Mouse (Mus musculus): ENCODE measurements at regions not wholly inside any gene's neighbourhood (a gene's known extent, or its start where the extent isn't known, plus 50 kb on each side); places are given as distances from the start of the nearest gene placed in this dataset.
"Not testable (repeated sequence)": the region's sequence is repeated elsewhere in the genome, so short reads cannot be mapped to it uniquely, and the experiment has no call there.

- Histone ChIP-seq H3K9me3 (replicated peaks) (no peaks in the 10 kb centered on the region), H3K4me1 (no peaks in the 10 kb centered on the region), H3K27ac (replicated peaks) (no peak overlapping the region), H3K4me3 (no peak overlapping the region), H3K27me3 (ENCODE audit: low read depth, poor library complexity, severe bottlenecking) (no peaks in the 10 kb centered on the region), H3K36me3 (no peaks in the 10 kb centered on the region)
- no peak for DNase-seq (ENCODE audit: low spot score)
- WGBS = 76% methylated on average over 2 of the region's 2 CpGs
Measured at GRCm38 (mm10) chr3:11323101-11323500, 987.6 kb upstream of the Gm38303 start.

DNA sequence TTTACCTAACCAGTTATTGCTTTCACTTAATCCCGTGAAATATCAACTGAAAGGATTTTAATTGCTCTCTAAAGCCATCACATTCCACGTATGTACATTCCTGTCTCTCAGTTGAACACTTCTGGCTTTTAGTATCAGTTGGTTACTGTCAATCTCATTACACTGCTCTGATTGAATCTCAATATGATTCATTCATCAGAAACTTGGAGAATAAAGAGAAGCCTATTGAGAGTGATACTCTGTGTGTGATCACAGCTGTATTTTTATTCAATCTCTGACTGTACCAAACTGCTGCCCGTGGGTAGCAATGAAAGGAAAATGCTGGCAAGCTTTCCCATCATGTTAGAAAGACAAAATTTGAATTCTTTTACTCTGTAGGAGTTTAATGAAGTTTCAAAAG is 957.5 kb upstream of the Gm38303 start:
- no peak overlapping the region for H3K27ac ChIP-seq (replicated peaks)
- no peaks in the 10 kb centered on the region for H3K9me3 ChIP-seq (replicated peaks)
- 90% methylated on average over 3 of the region's 3 CpGs for WGBS
- no peaks in the 10 kb centered on the region for H3K36me3 ChIP-seq
- H3K4me1 ChIP-seq = no peaks in the 10 kb centered on the region
- no peak for DNase-seq (ENCODE audit: low spot score)
- H3K27me3 ChIP-seq (ENCODE audit: low read depth, poor library complexity, severe bottlenecking) = no peaks in the 10 kb centered on the region
- H3K4me3 ChIP-seq = no peak overlapping the region

- DNase-seq (ENCODE audit: low spot score) = no peak
- Histone ChIP-seq H3K4me3 (no peak overlapping the region), H3K27ac (replicated peaks) (no peak overlapping the region), H3K36me3 (no peaks in the 10 kb centered on the region), H3K4me1 (no peaks in the 10 kb centered on the region), H3K9me3 (replicated peaks) (no peaks in the 10 kb centered on the region), H3K27me3 (ENCODE audit: low read depth, poor library complexity, severe bottlenecking) (no peaks in the 10 kb centered on the region)
- 91% methylated on average over 3 of the region's 3 CpGs for WGBS
Measured at GRCm38 (mm10) chr3:11261052-11261451, 925.6 kb upstream of the Gm38303 start.

GRCm38 (mm10) chr3:11213996-11214395 is 878.5 kb upstream of the Gm38303 start:
- Histone ChIP-seq H3K36me3 (no peaks in the 10 kb centered on the region), H3K9me3 (replicated peaks) (no peaks in the 10 kb centered on the region), H3K27ac (replicated peaks) (peak overlapping the region; percentile 78; the same call in 1 of the 2 replicates), H3K4me3 (no peak overlapping the region), H3K27me3 (ENCODE audit: low read depth, poor library complexity, severe bottlenecking) (no peaks in the 10 kb centered on the region), H3K4me1 (peaks cover 25% of the 10 kb centered on the region)
- DNase-seq (ENCODE audit: low spot score) = no peak
- 90% methylated on average over 2 of the region's 2 CpGs for WGBS

DNA sequence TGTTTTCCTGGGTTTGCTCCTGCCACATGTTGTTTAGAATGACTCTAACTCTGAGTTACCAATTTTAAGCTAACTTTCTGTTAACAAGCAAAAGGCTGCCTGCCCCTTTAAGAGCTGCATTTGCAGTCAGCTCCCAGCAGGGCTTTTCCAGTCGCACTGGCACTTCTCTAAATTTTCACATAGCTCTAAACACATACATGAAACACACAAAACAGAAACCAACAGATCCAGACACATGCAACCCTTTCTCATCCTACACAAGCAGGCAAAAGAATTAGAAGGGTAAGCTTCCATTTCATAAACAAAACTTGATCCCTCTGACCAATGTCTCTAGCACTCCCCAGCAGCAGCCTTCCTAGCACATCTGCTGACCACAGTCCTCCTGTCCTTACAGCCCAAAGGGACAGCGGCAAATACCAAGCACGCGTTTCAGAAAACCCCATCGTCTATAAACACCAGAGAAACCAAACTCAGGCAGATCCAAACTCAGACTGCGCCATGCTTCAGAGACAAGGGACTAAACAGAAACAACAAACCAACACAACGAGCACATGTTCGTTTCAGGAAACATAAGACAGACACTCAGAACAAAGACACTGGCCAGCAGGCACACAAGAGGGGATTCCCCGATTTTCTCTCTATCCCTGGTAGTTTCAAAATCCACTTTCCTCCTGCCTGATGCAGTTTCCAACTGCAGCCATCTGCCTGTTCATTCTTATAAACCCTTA is 877.6 kb upstream of the Gm38303 start:
- H3K27me3 ChIP-seq (ENCODE audit: low read depth, poor library complexity, severe bottlenecking); H3K36me3 ChIP-seq; H3K4me3 ChIP-seq; H3K9me3 ChIP-seq (replicated peaks): not testable (repeated sequence)
- WGBS = 42% methylated on average over 9 of the region's 9 CpGs
- peaks cover 25% of the 10 kb centered on the region for H3K4me1 ChIP-seq
- DNase-seq (ENCODE audit: low spot score) = peak; percentile 50
- peak overlapping the region; percentile 78 for H3K27ac ChIP-seq (replicated peaks)

GRCm38 (mm10) chr3:11212290-11212912 is 876.9 kb upstream of the Gm38303 start:
- 33% methylated on average over 4 of the region's 4 CpGs for WGBS
- Histone ChIP-seq H3K27ac (replicated peaks) (peak overlapping the region; percentile 78), H3K4me1 (peaks cover 25% of the 10 kb centered on the region)
- DNase-seq (ENCODE audit: low spot score) = peak; percentile 18
- H3K9me3 ChIP-seq (replicated peaks); H3K27me3 ChIP-seq (ENCODE audit: low read depth, poor library complexity, severe bottlenecking); H3K36me3 ChIP-seq; H3K4me3 ChIP-seq: not testable (repeated sequence)

GRCm38 (mm10) chr3:11210920-11211811 is 875.7 kb upstream of the Gm38303 start:
- H3K27me3 ChIP-seq (ENCODE audit: low read depth, poor library complexity, severe bottlenecking) = not testable (repeated sequence)
- 59% methylated on average over 9 of the region's 10 CpGs for WGBS
- peak; percentile 22 for DNase-seq (ENCODE audit: low spot score)

DNA sequence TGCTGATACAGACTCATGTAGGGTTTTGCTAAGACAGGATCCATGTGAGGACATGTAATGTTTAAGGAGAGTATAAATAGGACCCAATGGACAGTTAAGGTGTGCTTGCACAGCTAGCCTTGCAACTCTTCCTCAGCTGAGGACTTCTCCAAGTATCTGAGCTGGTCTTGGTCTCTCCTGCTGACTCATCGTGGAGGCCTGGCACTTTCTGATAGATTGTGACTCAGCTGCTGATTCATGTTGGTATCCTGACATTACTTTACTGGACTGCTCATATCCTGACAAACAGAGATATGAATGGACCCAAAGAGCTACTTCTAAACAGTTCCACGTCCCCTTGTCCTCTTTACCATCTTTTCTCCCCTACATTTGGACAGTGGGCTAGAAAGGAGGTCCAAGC is 838.5 kb upstream of the Gm38303 start:
- Histone ChIP-seq H3K4me3 (no peak overlapping the region), H3K36me3 (no peaks in the 10 kb centered on the region), H3K9me3 (replicated peaks) (no peaks in the 10 kb centered on the region), H3K4me1 (no peaks in the 10 kb centered on the region), H3K27ac (replicated peaks) (no peak overlapping the region), H3K27me3 (ENCODE audit: low read depth, poor library complexity, severe bottlenecking) (no peaks in the 10 kb centered on the region)
- no peak for DNase-seq (ENCODE audit: low spot score)
- WGBS = 77% methylated on average over 2 of the region's 2 CpGs

More at GRCm38 (mm10) chr3:11210920-11211811, 875.7 kb upstream of the Gm38303 start:
- H3K4me3 ChIP-seq; H3K9me3 ChIP-seq (replicated peaks); H3K36me3 ChIP-seq: not testable (repeated sequence)
- Histone ChIP-seq H3K27ac (replicated peaks) (peak overlapping the region; percentile 61), H3K4me1 (peaks cover 25% of the 10 kb centered on the region)

GRCm38 (mm10) chr3:11155350-11155749 is 819.9 kb upstream of the Gm38303 start:
- no peak overlapping the region for H3K27ac ChIP-seq (replicated peaks)
- H3K27me3 ChIP-seq (ENCODE audit: low read depth, poor library complexity, severe bottlenecking) = no peaks in the 10 kb centered on the region
- no peaks in the 10 kb centered on the region for H3K4me1 ChIP-seq
- H3K4me3 ChIP-seq = no peak overlapping the region
- no peaks in the 10 kb centered on the region for H3K9me3 ChIP-seq (replicated peaks)
- no peaks in the 10 kb centered on the region for H3K36me3 ChIP-seq
- WGBS = 80% methylated on average over 1 of the region's 1 CpGs
- DNase-seq (ENCODE audit: low spot score) = no peak
